In the genomic region with DNA sequence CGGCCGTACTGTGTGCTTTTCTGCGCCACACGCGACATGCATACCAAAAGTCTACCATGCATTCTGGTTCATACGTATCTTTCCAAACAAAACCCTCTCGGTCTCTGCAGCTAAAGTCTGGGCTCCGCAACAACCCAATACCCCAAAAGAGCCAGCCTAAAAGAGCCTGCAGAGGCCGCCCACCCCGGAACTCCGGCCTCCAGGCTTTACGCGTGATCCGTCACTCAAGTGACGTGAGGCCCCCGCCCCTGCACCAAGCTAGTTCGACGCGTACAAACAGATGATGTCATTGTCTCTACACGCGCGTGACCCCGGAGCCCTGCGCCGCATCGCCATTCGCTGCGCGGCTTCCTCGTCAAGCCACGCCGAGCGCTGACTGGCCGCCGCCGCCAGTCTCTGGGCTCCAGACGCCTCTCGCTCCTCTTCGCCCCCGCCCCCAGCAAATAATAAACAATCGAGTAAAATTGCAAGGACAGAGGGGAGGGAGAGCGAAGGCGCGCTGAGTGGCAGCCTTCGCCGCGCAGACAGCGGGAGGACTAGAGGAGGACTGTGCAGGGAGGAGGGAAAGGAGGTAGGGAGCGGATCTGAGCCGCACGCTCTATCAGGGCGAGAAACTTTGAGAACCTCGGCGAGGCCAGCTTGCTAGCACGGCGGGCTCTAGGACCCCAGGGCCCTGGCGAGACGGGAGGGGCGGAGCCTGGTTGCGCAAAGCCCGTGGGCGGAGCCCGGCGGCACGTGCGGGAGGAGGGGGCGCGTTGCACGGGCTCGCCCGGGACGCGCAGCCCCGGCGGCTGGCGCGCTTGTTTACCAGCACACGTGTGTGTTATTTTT, we compare ENCODE assay signal across 8 mouse cellular contexts. TPM values are rescaled to one million over a fixed set of nuclear protein-coding genes. Genes with fewer than 3 reads are reported as not detected.
DNase-seq lines count a peak whose midpoint lies in the region; ATAC-seq lines count a peak whose summit lies in the region.

No protein-coding gene starts in this region.

- ATAC-seq in megakaryocyte progenitor cell, adult 5-6 weeks (replicated peaks; ENCODE audit: poor library complexity) = peak; percentile 64

- DNase-seq in adipocyte (ENCODE audit: low spot score) = peak; percentile 98
- DNase-seq in embryo, embryonic 10 days (ENCODE audit: low spot score) = peak; percentile 99
- DNase-seq in gastrocnemius, postnatal 10 days = peak; percentile 93
- peak; percentile 99 for DNase-seq in induced T-regulatory cell, adult 2 months (ENCODE audit: low read depth)
- peak; percentile 98 to 99 for DNase-seq in left cerebral cortex, adult 9 months (ENCODE audit: low spot score in 2 of 2)
- peak; percentile 98 for DNase-seq in right cerebral cortex, postnatal 14 days
- DNase-seq in urinary bladder, postnatal 36 days (ENCODE audit: low spot score in 2 of 2) = peak; percentile 98

RNA-seq across cellular contexts. Expression of gene Foxo3, which starts 1.1 kb away (rescaled TPM):
- total RNA-seq in gastrocnemius, postnatal 10 days (2021) = 10 to 100 TPM; 31.4 to 43.5 TPM
- total RNA-seq in megakaryocyte progenitor cell, adult 5-6 weeks (2015) = 19.9 and 23.7 TPM in 2 replicates
- total RNA-seq in megakaryocyte progenitor cell, adult 5-6 weeks (2017) = 20.1 and 22.8 TPM in 2 replicates

Comparison
In these comparisons a context has a peak if more than half of its experiments do, and no peak if none do; other contexts are left out.
1. Peak in every context shown above with its lines: DNase-seq and ATAC-seq.